Mouse (Mus musculus) heart, postnatal 0 days (tissue): ENCODE measurements at regions not wholly inside any gene's neighbourhood (a gene's known extent, or its start where the extent isn't known, plus 50 kb on each side); places are given as distances from the start of the nearest gene placed in this dataset.

Experiments used
- ATAC-seq: fragments of 200-750 bp; cut with Nextera tagmentation; 2 replicates; pipeline ENCODE4 v1.8.0; 2017; ENCODE audit warnings: low read depth, moderate number of reproducible peaks, moderate library complexity; ENCODE audit not compliant: insufficient read depth
- DNase-seq: peaks from one replicate; pipeline ENCODE4 v3.0.0-alpha.2; 2016; ENCODE audit warnings: low spot score
- H3K27ac ChIP-seq: fragments of 300-500 bp; sonication (generic); 2 replicates; pipeline ENCODE4 v1.5.1; 2014; ENCODE audit warnings: low read depth, mild to moderate bottlenecking
- H3K27me3 ChIP-seq: fragments of 300-500 bp; sonication (generic); 2 replicates; pipeline ENCODE4 v1.6.1; 2014; ENCODE audit warnings: low read length, mixed read lengths; ENCODE audit not compliant: control insufficient read depth, insufficient read depth
- H3K36me3 ChIP-seq: fragments of 300-500 bp; sonication (generic); replicated peaks from 2 replicates; pipeline ENCODE4 v1.6.1; 2014; ENCODE audit warnings: low read length, mixed read lengths; ENCODE audit not compliant: control insufficient read depth, insufficient read depth
- H3K4me1 ChIP-seq: fragments of 300-500 bp; sonication (generic); 2 replicates; pipeline ENCODE4 v1.6.1; 2014; ENCODE audit warnings: antibody characterized with exemption; ENCODE audit not compliant: control insufficient read depth, insufficient read depth
- H3K4me2 ChIP-seq: fragments of 300-500 bp; sonication (generic); 2 replicates; pipeline ENCODE4 v1.6.1; 2014; ENCODE audit warnings: low read depth, mild to moderate bottlenecking, low read length, moderate library complexity
- H3K4me3 ChIP-seq: fragments of 300-500 bp; sonication (generic); 2 replicates; pipeline ENCODE4 v1.5.1; 2014; ENCODE audit warnings: low read depth, low read length
- H3K9ac ChIP-seq: fragments of 300-500 bp; sonication (generic); replicated peaks from 2 replicates; pipeline ENCODE4 v1.6.1; 2014; ENCODE audit warnings: low read depth, low read length, mixed read lengths
- H3K9me3 ChIP-seq: fragments of 300-500 bp; sonication (generic); replicated peaks from 2 replicates; pipeline ENCODE4 v1.6.1; 2016; ENCODE audit warnings: low read length; ENCODE audit not compliant: control insufficient read depth
- CTCF ChIP-seq: IDR thresholded peaks from 2 replicates; pipeline ENCODE4 v1.5.1; 2016; ENCODE audit warnings: antibody characterized with exemption, control low read depth, low read depth
- EP300 ChIP-seq: IDR thresholded peaks from 2 replicates; pipeline ENCODE4 v1.6.1; 2016; ENCODE audit warnings: antibody characterized with exemption, low read depth
- WGBS: fragments of 180-500 bp; shearing (Covaris S2); extraction: QIAGEN DNeasy Blood & Tissue Kit; methylation state at CpG from one replicate; pipeline ENCODE4 v1.1.7; 2014; 5-methylcytosine and 5-hydroxymethylcytosine counted together

DNA sequence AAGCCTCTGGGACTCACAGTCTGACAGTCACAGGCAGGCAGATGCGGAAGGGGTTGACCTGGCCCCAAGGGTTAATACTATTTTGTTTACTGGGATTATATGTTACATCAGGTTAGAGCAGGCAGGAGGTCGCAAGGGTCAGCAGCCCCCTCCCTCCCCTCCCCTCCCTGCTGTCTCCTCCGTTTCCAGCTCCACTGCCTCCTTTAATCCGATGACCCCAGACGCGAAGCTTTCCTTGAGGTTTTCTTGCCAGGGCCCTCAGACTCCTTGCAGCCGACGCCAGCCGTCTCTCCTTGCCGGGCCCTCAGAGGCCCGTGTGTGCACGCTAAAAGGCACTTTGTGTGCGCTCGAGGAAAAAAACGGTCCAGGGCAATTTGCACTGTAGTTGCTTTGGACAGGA, 438.6 kb downstream of the Med13l start:
- TF ChIP-seq CTCF (no peak), EP300 (no peak)
- 16% methylated on average over 15 of the region's 15 CpGs for WGBS
- no peaks in the 10 kb centered on the region for H3K9me3 ChIP-seq
- DNase-seq (no peak), ATAC-seq (no peak)
- no peak overlapping the region for H3K9ac ChIP-seq
- H3K4me2 ChIP-seq = no peak overlapping the region
- no peaks in the 10 kb centered on the region for H3K36me3 ChIP-seq
- H3K27ac ChIP-seq = no peak overlapping the region
- H3K4me3 ChIP-seq = no peak overlapping the region
- peaks cover 6% of the 10 kb centered on the region; the same call in 1 of the 2 replicates for H3K4me1 ChIP-seq
- H3K27me3 ChIP-seq = 0 out of 2 replicates have a peak, but pooled peaks cover 11% of the 10 kb centered on the region

GRCm38 (mm10) chr5:119005825-119006471, 445.5 kb downstream of the Med13l start:
- H3K9ac ChIP-seq = no peak overlapping the region
- 3% methylated on average over 32 of the region's 34 CpGs for WGBS
- no peak for DNase-seq
- no peak for TF ChIP-seq EP300
- TF ChIP-seq CTCF = no peak
- no peaks in the 10 kb centered on the region for H3K36me3 ChIP-seq
- H3K4me1 ChIP-seq = peaks cover 3% of the 10 kb centered on the region; the same call in 1 of the 2 replicates
- H3K9me3 ChIP-seq = no peaks in the 10 kb centered on the region
- peak overlapping the region; percentile 23 for H3K4me3 ChIP-seq
- H3K27ac ChIP-seq = no peak overlapping the region
- H3K4me2 ChIP-seq = peak overlapping the region; percentile 53
- H3K27me3 ChIP-seq = peaks cover 30% of the 10 kb centered on the region; the same call in 1 of the 2 replicates
- no peak for ATAC-seq

DNA sequence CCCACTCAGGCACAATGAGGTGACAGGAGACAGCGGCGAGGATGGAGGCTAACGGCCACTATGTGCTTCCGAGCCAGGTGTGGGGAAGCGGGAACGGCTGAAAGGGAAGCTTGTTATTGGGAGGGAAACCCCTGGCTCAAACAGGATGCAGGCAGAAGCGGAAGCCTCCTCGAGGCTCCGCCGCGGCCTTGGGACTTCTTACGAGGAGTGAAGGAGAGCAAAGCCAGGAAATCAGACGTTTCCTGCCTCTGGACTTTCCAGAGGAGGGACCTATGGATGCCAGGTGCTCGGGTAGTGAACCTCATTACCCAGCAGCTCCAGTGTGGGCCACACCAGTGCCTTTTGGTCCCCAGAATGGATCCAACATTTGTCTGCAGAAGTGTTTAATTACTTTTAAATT, 449.6 kb downstream of the Med13l start:
- Histone ChIP-seq H3K27me3 (peaks cover 24% of the 10 kb centered on the region; the same call in 1 of the 2 replicates), H3K4me3 (no peak overlapping the region), H3K4me2 (no peak overlapping the region), H3K4me1 (peaks cover 3% of the 10 kb centered on the region; the same call in 1 of the 2 replicates), H3K36me3 (no peaks in the 10 kb centered on the region), H3K9ac (no peak overlapping the region), H3K9me3 (no peaks in the 10 kb centered on the region), H3K27ac (no peak overlapping the region)
- 57% methylated on average over 14 of the region's 14 CpGs for WGBS
- TF ChIP-seq CTCF (no peak), EP300 (0 out of 2 replicates have a peak, but pooled peaks have one; percentile 54)
- ATAC-seq (no peak; the same call in 1 of the 2 replicates), DNase-seq (no peak)

DNA sequence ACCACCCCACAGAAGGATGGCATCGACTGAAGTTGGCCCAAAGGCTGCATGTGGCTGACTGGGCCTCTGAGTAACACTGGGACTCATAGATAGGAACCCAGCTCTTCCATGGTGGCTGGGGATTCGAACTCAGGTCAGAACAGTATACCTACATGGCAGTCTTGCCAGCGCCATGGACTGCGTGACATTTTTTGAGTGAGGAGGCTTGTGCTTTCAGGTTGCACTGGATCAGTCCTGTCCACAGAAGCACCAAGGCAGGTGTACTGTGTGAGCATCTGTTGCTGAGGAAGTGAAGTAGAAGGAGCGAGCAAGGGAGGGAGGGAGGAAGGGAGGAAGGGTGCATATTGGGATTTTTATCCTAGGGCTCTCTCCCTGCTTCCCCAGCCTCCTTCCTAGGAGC, 454.7 kb downstream of the Med13l start:
- 79% methylated on average over 5 of the region's 5 CpGs for WGBS
- Histone ChIP-seq H3K36me3 (no peaks in the 10 kb centered on the region), H3K4me2 (no peak overlapping the region), H3K9me3 (no peaks in the 10 kb centered on the region), H3K9ac (no peak overlapping the region), H3K4me1 (no peaks in the 10 kb centered on the region), H3K4me3 (no peak overlapping the region), H3K27ac (no peak overlapping the region), H3K27me3 (no peaks in the 10 kb centered on the region)
- no peak for TF ChIP-seq CTCF
- TF ChIP-seq EP300 = no peak
- no peak for DNase-seq
- ATAC-seq = no peak

DNA sequence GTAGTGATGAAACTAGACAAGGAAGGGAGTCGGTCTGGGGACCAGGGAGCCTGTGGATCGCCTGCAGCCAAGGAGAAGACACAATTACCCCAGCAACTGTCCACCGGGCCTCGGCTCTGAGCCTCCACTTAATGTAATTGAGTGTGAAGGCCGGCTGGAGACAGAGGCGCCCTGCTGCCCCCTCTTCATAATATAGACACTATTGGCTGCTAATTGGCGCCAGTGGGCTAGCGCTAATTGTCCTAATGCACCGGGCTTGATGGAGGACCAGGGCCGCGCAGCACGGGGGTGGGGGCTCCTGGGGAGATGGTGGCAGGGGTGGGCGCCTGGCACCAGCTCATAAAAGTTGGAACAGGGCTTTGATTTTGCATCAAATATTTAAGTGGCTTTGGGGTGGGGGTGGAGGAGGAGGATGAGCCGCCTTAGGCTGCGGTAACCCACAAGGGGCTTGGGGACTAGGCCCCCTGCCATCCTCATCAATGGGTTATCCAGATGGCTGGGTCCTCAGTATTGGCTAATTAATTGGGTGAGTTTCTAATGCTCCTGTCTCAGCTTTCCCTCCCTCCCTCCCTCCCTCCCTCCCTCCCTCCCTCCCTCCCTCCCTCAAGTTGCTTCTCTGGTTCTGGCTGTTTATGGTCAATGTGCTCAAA, 455.3 kb downstream of the Med13l start:
- Histone ChIP-seq H3K4me1 (no peaks in the 10 kb centered on the region), H3K4me3 (no peak overlapping the region), H3K27me3 (no peaks in the 10 kb centered on the region), H3K9me3 (no peaks in the 10 kb centered on the region), H3K9ac (no peak overlapping the region), H3K36me3 (no peaks in the 10 kb centered on the region), H3K27ac (no peak overlapping the region), H3K4me2 (no peak overlapping the region)
- TF ChIP-seq CTCF = no peak
- no peak for TF ChIP-seq EP300
- ATAC-seq (no peak), DNase-seq (no peak)
- WGBS = 30% methylated on average over 15 of the region's 15 CpGs
